Mouse (Mus musculus) naive thymus-derived CD4-positive, alpha-beta T cell, adult 5 months (primary cell): ENCODE measurements around the gene Mrps26. TPM values are rescaled to one million over a fixed set of nuclear protein-coding genes. Genes with fewer than 3 reads are reported as not detected.

ENCODE experiments used
- polyA plus RNA-seq: library from polyadenylated mRNA; unstranded; fragments of 100-300 nt; shearing (Covaris generic); gene quantifications from one replicate; pipeline ENCODE4 v1.2.1, GENCODE M21; 2017

The Mrps26 gene
- 77.1 TPM for polyA plus RNA-seq

DNA sequence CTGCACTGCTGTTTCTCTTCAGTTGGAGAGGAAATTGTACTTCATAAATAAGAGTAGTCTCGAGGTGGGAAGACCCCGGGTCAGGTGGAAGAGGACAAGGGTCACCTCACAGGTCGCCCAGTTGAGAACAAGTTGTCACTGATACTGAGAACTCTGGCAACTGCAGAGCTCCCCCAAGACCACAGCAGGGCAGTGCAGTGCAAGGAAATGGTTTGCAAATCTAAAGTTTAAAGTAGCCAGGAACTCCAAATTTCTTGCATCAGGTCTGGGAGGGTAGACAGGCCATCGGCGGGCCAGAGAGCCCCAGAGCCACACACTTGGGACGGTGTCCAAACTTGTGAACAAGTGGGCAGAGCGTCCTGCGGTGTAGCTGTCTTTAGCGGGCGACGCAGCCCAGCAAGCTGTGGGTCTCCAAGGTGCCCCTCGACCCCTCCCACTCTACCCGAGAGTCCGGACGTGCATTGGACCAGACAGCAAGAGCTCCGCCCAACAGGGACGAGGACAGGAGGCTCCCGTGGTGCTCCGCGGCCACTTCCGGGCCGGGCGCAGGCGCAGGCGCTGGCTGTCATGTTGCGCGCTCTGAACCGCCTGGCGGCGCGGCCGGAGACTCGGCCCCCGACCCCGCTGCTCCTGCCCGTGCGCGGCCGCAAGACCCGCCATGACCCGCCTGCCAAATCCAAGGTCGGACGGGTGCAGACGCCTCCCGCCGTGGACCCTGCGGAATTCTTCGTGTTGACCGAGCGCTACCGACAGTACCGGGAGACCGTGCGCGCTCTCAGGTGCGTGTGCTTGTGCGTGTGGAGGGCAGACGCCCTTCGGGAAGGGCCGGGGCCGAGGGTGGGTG lies at the start of gene Mrps26:
Gene Mrps26 (plus strand): TSS at position 531 of the 844 bp plus-strand sequence.

GRCm38 (mm10) chr2:130575873-130576272 lies 12.3 kb downstream of the Mrps26 start, which contains the start of gene Oxt:
Gene Oxt, plus strand, starts transcription at chr2:130576173.

GRCm38 (mm10) chr2:130582552-130582951 lies 19.0 kb downstream of the Mrps26 start, which contains the start of gene Avp:
Gene Avp, minus strand, starts transcription at chr2:130582554.

Other genes with a start within 250 kb of the Mrps26 start
- not detected for gene Cpxm1, start 166.2 kb upstream of the Mrps26 start, polyA plus RNA-seq
- not detected for gene Gm28372, start 158.5 kb upstream of the Mrps26 start, polyA plus RNA-seq
- not detected for gene 1700020A23Rik, start 158.5 kb upstream of the Mrps26 start, polyA plus RNA-seq
- not detected for gene Tmem239, start 157.3 kb upstream of the Mrps26 start, polyA plus RNA-seq
- 306 TPM for gene Vps16, start 139.4 kb upstream of the Mrps26 start, polyA plus RNA-seq
- gene Pced1a, start 139.0 kb upstream of the Mrps26 start, polyA plus RNA-seq = 14.7 TPM
- 175 TPM for gene Ptpra, start 113.5 kb upstream of the Mrps26 start, polyA plus RNA-seq
- gene Oxt, start 12.4 kb downstream of the Mrps26 start, polyA plus RNA-seq = not detected
- not detected for gene Avp, start 18.8 kb downstream of the Mrps26 start, polyA plus RNA-seq
- gene Fastkd5, start 66.3 kb downstream of the Mrps26 start, polyA plus RNA-seq = 11.1 TPM
- 3.5 TPM for gene Ubox5, start 66.3 kb downstream of the Mrps26 start, polyA plus RNA-seq
- 4.3 TPM for gene Lzts3, start 79.1 kb downstream of the Mrps26 start, polyA plus RNA-seq
- 204 TPM for gene Ddrgk1, start 100.9 kb downstream of the Mrps26 start, polyA plus RNA-seq
- 22.1 TPM for gene Itpa, start 103.9 kb downstream of the Mrps26 start, polyA plus RNA-seq
- 0.27 TPM for gene Slc4a11, start 133.8 kb downstream of the Mrps26 start, polyA plus RNA-seq